Mouse (Mus musculus): Measurements from ENCODE around the gene Ccdc142. TPM values are rescaled to one million over a fixed set of nuclear protein-coding genes. Genes with fewer than 3 reads are reported as not detected.
A peak's percentile ranks its signal among the peaks of the same experiment; 100 is the strongest.

The Ccdc142 gene
- polyA plus RNA-seq, 1 experiment from 2014 or later = 2.9 TPM

DNA sequence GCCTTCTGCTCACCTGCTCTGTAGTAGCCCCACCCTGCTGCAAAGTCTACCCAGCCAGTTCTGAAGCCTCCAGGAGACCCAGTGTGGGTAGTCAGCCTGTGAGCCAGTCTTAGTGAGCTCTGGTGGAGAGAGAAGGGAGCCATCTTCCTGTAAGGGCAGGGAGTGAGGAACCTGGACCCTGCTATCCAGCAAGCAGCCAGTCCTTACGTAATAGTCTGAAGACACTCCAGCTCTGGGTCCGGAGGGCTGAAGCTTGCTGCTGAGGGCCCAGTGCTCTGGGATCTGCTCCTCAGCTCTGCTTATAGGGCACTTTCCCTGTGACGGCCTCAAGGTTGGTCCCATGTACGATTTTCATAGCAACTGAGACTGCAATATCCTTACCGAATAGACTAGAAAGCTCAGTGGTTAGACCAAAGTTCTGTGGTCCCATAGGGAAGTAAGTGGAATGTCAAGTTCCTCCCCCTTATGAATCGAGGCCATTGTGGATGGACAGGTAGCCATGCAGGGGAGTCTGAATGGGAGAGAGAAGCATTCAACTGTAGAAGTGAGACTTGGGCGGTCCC is 33.6 kb downstream of the Ccdc142 start, which contains the start of gene Rtkn:
Gene Rtkn (plus strand): TSS at position 513 of the 563 bp plus-strand sequence.
- H3K4me1 ChIP-seq = peaks cover 43% of the 10 kb centered on the region
- H3K27ac ChIP-seq = peak within 1 kb of the TSS; percentile 100
- peak within 1 kb of the TSS; percentile 51 for H3K4me3 ChIP-seq
- WGBS = 61% methylated on average over 7 of the region's 7 CpGs
- no peaks in the 10 kb centered on the region for H3K9me3 ChIP-seq
- peak within 1 kb of the TSS; percentile 87 for H3K9ac ChIP-seq
- ATAC-seq (ENCODE audit: insufficient number of reproducible peaks, insufficient read depth, low FRiP score, low TSS enrichment, low read depth) = no peak
- no peaks in the 10 kb centered on the region for H3K27me3 ChIP-seq
- peak within 1 kb of the TSS; percentile 79 for H3K4me2 ChIP-seq
- no peaks in the 10 kb centered on the region for H3K36me3 ChIP-seq

DNA sequence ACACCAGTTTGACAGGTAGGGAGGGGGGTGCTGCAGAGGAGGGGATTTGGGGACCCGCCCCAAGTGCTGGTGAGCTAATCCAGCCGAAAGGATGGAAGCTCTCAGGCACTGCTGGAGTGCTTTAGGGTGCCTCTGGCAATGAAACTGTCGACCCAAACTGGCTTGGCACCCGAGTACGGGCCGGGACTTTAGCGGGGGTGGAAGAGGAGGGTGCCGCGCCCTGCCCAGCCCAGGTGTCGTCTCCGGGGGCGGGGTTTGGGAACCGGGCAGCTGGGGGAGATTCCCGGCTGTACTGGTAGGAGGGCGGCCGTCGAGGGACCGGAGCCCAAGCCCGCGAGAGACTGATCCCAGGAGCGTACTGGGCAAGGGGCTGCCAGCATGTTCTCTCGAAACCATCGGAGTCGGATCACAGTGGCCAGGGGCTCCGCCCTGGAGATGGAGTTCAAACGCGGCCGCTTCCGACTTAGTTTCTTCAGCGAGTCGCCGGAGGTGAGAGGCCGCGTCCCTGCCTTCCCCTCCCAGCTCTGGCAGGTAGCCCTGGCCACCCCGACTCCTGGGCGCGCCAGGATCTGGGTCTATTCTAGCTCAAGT is 34.3 kb downstream of the Ccdc142 start:
- H3K4me1 ChIP-seq = peaks cover 45% of the 10 kb centered on the region
- no peaks in the 10 kb centered on the region for H3K9me3 ChIP-seq
- H3K36me3 ChIP-seq = no peaks in the 10 kb centered on the region
- peak overlapping the region; percentile 79 for H3K4me2 ChIP-seq
- no peak for ATAC-seq (ENCODE audit: insufficient number of reproducible peaks, insufficient read depth, low FRiP score, low TSS enrichment, low read depth)
- peak overlapping the region; percentile 87 for H3K9ac ChIP-seq
- H3K4me3 ChIP-seq = peak overlapping the region; percentile 51
- H3K27ac ChIP-seq = peak overlapping the region; percentile 100
- 3% methylated on average over 37 of the region's 37 CpGs for WGBS
- no peaks in the 10 kb centered on the region for H3K27me3 ChIP-seq

DNA sequence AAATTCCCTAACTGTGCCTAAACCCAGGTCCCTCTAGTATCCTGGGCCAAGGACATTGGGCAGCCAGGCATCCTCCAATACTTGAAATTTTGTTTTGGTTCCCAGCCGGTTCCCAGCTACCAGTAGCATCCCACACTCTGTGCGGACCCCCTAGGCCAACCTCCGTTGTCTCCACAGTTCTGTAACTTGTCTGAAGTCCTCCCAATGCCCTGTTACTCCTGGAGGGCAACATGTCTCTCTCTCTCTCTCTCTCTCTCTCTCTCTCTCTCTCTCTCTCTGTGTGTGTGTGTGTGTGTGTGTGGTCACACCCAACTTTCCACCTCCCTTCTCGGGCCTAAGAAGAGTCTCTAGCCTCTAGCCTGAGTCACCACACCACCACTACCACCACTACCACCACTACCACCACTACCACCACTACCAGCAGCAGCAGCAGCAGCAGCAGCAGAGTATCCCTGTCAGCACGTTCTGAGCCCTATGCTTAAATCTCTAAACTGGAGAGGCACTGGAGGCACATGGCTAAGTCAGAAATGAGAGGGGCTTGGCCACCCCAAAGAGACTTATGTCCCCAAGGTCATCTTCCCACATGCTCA is 35.0 kb downstream of the Ccdc142 start:
- H3K9me3 ChIP-seq = no peaks in the 10 kb centered on the region
- H3K4me3 ChIP-seq = peak overlapping the region; percentile 51
- H3K27ac ChIP-seq = peak overlapping the region; percentile 100
- H3K4me1 ChIP-seq = peaks cover 48% of the 10 kb centered on the region
- H3K4me2 ChIP-seq = peak overlapping the region; percentile 79
- WGBS = 10% methylated on average over 5 of the region's 5 CpGs
- H3K36me3 ChIP-seq = no peaks in the 10 kb centered on the region
- no peaks in the 10 kb centered on the region for H3K27me3 ChIP-seq
- 0 out of 2 replicates have a peak, but pooled peaks have one; percentile 1 for ATAC-seq (ENCODE audit: insufficient number of reproducible peaks, insufficient read depth, low FRiP score, low TSS enrichment, low read depth)
- peak overlapping the region; percentile 87 for H3K9ac ChIP-seq

DNA sequence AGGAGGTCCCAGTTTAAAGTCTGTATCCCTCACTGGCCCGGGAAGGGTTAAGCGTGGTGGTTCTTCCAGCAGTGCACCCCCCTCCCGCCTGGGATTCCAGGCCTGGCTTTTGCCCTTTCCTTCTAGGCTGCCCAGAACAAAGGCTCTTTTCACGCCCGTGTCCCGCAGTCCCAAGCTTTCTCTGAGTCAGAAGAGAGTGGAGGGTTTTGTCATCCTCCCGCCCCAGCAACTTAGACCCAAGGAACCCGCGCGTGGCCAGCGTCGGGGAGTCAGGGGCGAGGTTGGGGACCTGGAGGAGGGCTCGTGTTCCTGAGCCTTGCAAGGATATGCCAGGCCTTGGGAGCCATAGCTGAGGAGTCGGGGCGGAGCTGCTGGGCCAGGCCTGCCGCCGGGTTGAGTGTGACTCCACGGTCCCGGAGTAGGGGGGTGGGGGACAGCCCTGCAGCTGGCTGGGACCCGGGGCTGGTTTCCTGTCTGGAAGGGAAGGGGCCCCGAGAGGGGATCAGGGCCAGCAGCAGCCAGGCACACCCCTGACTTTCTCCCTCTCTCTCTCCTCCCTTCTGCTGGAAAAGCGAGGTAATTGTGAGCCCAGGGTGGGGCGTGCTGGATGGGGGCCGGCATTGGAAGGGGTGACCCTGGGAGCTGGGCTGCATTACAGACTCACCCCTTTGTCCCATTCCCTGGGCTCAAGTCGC is 35.6 kb downstream of the Ccdc142 start:
- under 1% methylated on average over 26 of the region's 26 CpGs for WGBS
- H3K9ac ChIP-seq = peak overlapping the region; percentile 87
- peak overlapping the region; percentile 79 for H3K4me2 ChIP-seq
- no peaks in the 10 kb centered on the region for H3K9me3 ChIP-seq
- H3K4me3 ChIP-seq = peak overlapping the region; percentile 51
- H3K36me3 ChIP-seq = no peaks in the 10 kb centered on the region
- H3K27me3 ChIP-seq = no peaks in the 10 kb centered on the region
- ATAC-seq (ENCODE audit: insufficient number of reproducible peaks, insufficient read depth, low FRiP score, low TSS enrichment, low read depth) = peak; percentile 82
- H3K4me1 ChIP-seq = peaks cover 54% of the 10 kb centered on the region
- H3K27ac ChIP-seq = peak overlapping the region; percentile 100

DNA sequence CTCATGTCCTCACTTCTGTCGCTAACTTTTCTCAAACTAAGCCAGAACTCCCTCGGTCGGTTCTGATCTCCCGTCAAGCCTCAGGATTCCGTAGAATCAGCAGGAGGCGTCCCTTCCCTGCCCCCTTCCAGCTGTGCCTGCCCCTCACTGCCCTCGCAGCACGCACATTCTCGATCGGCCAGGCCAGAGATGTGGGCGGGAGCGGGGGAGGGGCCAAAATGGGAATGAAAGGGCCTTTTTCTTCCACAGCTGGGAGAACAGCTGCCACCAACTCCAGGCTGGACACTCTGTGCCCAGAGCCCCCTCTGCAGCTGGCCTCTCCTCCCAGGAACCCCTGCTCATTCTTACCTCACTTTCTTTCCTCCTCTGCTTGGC is 36.2 kb downstream of the Ccdc142 start:
- H3K4me3 ChIP-seq = peak overlapping the region; percentile 51
- H3K9me3 ChIP-seq = no peaks in the 10 kb centered on the region
- peak; percentile 76 for ATAC-seq (ENCODE audit: insufficient number of reproducible peaks, insufficient read depth, low FRiP score, low TSS enrichment, low read depth)
- 1% methylated on average over 12 of the region's 12 CpGs for WGBS
- no peaks in the 10 kb centered on the region for H3K36me3 ChIP-seq
- H3K27ac ChIP-seq = peak overlapping the region; percentile 100
- H3K27me3 ChIP-seq = no peaks in the 10 kb centered on the region
- H3K4me2 ChIP-seq = peak overlapping the region; percentile 79
- H3K9ac ChIP-seq = peak overlapping the region; percentile 87
- H3K4me1 ChIP-seq = peaks cover 59% of the 10 kb centered on the region

DNA sequence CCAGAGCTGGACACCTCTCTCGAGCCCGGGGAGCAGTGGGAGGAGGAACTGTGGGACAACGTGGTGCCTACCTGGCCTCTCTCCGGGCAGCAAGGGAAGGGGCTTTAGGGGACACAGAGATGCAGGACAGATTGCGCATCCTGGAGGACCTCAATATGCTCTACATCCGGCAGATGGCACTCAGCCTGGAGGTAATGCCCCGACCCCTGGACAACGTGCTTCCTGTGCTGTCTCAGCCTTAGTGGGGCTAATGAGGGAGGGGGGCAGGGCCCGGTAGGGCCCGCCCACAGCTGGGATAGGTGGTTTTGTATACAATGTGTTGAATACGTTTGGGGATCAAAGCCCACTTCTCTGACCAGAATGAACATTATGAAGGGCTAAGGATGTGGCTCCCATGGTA is 36.7 kb downstream of the Ccdc142 start:
- Histone ChIP-seq H3K4me3 (peak overlapping the region; percentile 51), H3K4me1 (peaks cover 64% of the 10 kb centered on the region), H3K4me2 (peak overlapping the region; percentile 79), H3K9me3 (no peaks in the 10 kb centered on the region), H3K36me3 (no peaks in the 10 kb centered on the region), H3K27ac (peak overlapping the region; percentile 100), H3K27me3 (no peaks in the 10 kb centered on the region), H3K9ac (peak overlapping the region; percentile 87)
- 0% methylated on average over 11 of the region's 11 CpGs for WGBS
- ATAC-seq (ENCODE audit: insufficient number of reproducible peaks, insufficient read depth, low FRiP score, low TSS enrichment, low read depth) = no peak

DNA sequence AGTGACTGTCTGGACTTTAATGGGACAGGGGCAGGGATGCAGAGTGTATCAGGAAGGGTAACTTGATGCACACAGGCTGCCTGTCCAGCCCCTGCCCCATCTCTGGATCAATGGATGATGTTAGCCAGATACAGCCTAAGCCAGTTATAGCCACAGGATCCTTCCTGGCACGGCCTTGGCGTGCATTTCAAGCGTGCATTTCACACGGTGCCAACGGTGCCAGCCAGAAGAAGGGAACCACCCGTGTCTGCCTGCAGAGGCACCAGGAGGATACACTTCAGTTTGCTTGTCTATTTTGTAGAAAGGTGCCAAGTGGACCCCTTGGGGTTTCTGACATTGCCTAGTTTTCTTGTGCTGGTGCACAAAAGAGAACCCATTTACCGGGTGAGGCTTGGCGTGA is 38.6 kb downstream of the Ccdc142 start:
- Histone ChIP-seq H3K27me3 (no peaks in the 10 kb centered on the region), H3K36me3 (no peaks in the 10 kb centered on the region), H3K9ac (0 out of 2 replicates have a peak overlapping the region, but pooled peaks have one; percentile 87), H3K4me1 (peaks cover 65% of the 10 kb centered on the region), H3K4me3 (no peak overlapping the region), H3K9me3 (no peaks in the 10 kb centered on the region), H3K4me2 (peak overlapping the region; percentile 79; the same call in 1 of the 2 replicates), H3K27ac (no peak overlapping the region)
- WGBS = 92% methylated on average over 8 of the region's 8 CpGs
- ATAC-seq (ENCODE audit: insufficient number of reproducible peaks, insufficient read depth, low FRiP score, low TSS enrichment, low read depth) = no peak

GRCm38 (mm10) chr6:83141636-83142035 is 40.2 kb downstream of the Ccdc142 start:
- H3K9ac ChIP-seq = peak overlapping the region; percentile 72
- no peaks in the 10 kb centered on the region for H3K9me3 ChIP-seq
- peaks cover 54% of the 10 kb centered on the region for H3K4me1 ChIP-seq
- no peak overlapping the region for H3K27ac ChIP-seq
- H3K27me3 ChIP-seq = no peaks in the 10 kb centered on the region
- WGBS = 23% methylated on average over 4 of the region's 4 CpGs
- peak overlapping the region; percentile 38; the same call in 1 of the 2 replicates for H3K4me3 ChIP-seq
- no peak for ATAC-seq (ENCODE audit: insufficient number of reproducible peaks, insufficient read depth, low FRiP score, low TSS enrichment, low read depth)
- peaks cover 9% of the 10 kb centered on the region for H3K36me3 ChIP-seq
- H3K4me2 ChIP-seq = peak overlapping the region; percentile 73

DNA sequence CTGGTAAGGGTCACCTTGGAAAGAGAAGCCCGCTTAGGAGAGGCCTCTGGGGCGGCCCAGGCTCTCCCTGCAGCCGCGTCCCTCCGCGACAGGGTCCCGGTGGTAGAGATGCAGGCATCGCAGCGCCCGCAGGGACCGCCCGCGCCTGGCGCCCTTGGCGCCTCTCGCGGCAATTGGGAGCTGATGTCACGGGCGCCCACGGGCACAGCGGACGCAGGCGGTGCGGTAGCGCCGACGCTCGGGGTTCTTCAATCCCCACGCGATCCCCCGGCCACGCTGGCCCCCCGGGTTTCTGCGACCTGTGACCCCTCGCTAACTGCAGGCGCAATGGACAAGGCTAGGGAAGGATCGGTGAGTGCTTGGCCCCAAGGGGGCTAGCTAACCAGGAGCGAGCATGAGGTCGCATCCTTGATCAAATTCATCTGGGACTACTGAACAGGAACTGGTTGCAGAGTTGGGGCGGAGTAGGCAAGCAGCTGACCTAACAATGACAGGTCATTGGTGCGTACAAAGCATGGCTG is 40.9 kb downstream of the Ccdc142 start:
- Histone ChIP-seq H3K36me3 (peaks cover 15% of the 10 kb centered on the region), H3K9ac (peak overlapping the region; percentile 72), H3K4me1 (peaks cover 53% of the 10 kb centered on the region), H3K9me3 (no peaks in the 10 kb centered on the region), H3K27me3 (no peaks in the 10 kb centered on the region), H3K4me2 (peak overlapping the region; percentile 73), H3K4me3 (peak overlapping the region; percentile 38), H3K27ac (no peak overlapping the region)
- no peak for ATAC-seq (ENCODE audit: insufficient number of reproducible peaks, insufficient read depth, low FRiP score, low TSS enrichment, low read depth)
- WGBS = 3% methylated on average over 41 of the region's 41 CpGs

GRCm38 (mm10) chr6:83142886-83143285 is 41.5 kb downstream of the Ccdc142 start:
- no peaks in the 10 kb centered on the region for H3K27me3 ChIP-seq
- H3K4me2 ChIP-seq = peak overlapping the region; percentile 73
- no peak for ATAC-seq (ENCODE audit: insufficient number of reproducible peaks, insufficient read depth, low FRiP score, low TSS enrichment, low read depth)
- no peak overlapping the region for H3K9ac ChIP-seq
- no peak overlapping the region for H3K27ac ChIP-seq
- H3K4me3 ChIP-seq = no peak overlapping the region
- no peaks in the 10 kb centered on the region for H3K9me3 ChIP-seq
- peaks cover 21% of the 10 kb centered on the region for H3K36me3 ChIP-seq
- peaks cover 51% of the 10 kb centered on the region for H3K4me1 ChIP-seq
- 51% methylated on average over 11 of the region's 11 CpGs for WGBS

DNA sequence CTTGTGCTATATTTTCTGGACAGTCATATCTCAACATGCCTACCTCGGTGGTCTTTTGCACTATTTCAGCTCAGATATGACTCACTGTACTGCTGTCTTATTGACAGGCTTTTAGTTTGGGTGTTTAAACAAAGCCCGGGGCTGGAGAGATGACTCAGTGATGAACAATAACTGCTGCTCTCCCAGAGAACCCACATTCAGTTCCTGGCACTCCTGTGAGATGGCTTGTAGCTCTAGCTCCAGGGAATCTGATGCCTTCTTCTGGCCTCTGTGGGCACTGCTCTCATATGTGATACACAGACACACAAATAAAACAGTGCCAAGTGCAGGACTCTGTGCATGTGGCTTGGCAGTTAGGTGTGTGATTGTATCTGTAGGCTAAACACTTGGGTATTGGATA is 43.8 kb downstream of the Ccdc142 start:
- H3K4me3 ChIP-seq = no peak overlapping the region
- H3K9me3 ChIP-seq = no peaks in the 10 kb centered on the region
- WGBS = 75% methylated on average over 2 of the region's 2 CpGs
- no peak overlapping the region for H3K27ac ChIP-seq
- no peak overlapping the region for H3K4me2 ChIP-seq
- peaks cover 45% of the 10 kb centered on the region for H3K36me3 ChIP-seq
- H3K27me3 ChIP-seq = no peaks in the 10 kb centered on the region
- H3K4me1 ChIP-seq = peaks cover 28% of the 10 kb centered on the region
- ATAC-seq (ENCODE audit: insufficient number of reproducible peaks, insufficient read depth, low FRiP score, low TSS enrichment, low read depth) = no peak
- H3K9ac ChIP-seq = no peak overlapping the region
